Mouse (Mus musculus) MEL (cell line): ENCODE measurements at regions not wholly inside any gene's neighbourhood (a gene's known extent, or its start where the extent isn't known, plus 50 kb on each side); places are given as distances from the start of the nearest gene placed in this dataset.

Source experiments
- DNase-seq: peaks from one replicate; pipeline ENCODE4 v3.0.0; 2011; ENCODE audit warnings: low read depth, low spot score
- H3K27ac ChIP-seq: 2 replicates; pipeline ENCODE4 v1.5.1; 2012; ENCODE audit warnings: low read depth, mild to moderate bottlenecking, control low read depth, low read length, moderate library complexity; ENCODE audit not compliant: control insufficient read depth
- H3K27me3 ChIP-seq, 2 experiments: fragments of 150-350 bp in 1 of 2; sonication (generic) in 1 of 2; 2 replicates each; pipeline ENCODE4 v1.6.1; 2012; ENCODE audit warnings: low read length in 2 of 2, mild to moderate bottlenecking in 2 of 2, improper control_type of control experiment in 1 of 2, moderate library complexity in 1 of 2; ENCODE audit not compliant: insufficient read depth in 2 of 2, control insufficient read depth in 1 of 2
- H3K36me3 ChIP-seq, 2 experiments: 2 replicates each; pipeline ENCODE4 v1.6.1; 2012 to 2014; ENCODE audit warnings: low read length in 2 of 2, improper control_type of control experiment in 1 of 2, inconsistent platforms in 1 of 2, mild to moderate bottlenecking in 1 of 2; ENCODE audit not compliant: insufficient read depth in 2 of 2, control insufficient read depth in 1 of 2
- H3K4me1 ChIP-seq, 2 experiments: fragments of 150-350 bp in 1 of 2; sonication (generic) in 1 of 2; 2 replicates each; pipeline ENCODE4 v1.6.1; 2012; ENCODE audit warnings: low read length in 2 of 2, improper control_type of control experiment in 1 of 2, mild to moderate bottlenecking in 1 of 2; ENCODE audit not compliant: insufficient read depth in 2 of 2, control insufficient read depth in 1 of 2
- H3K4me3 ChIP-seq, 2 experiments: fragments of 150-350 bp in 1 of 2; sonication (generic) in 1 of 2; 2 replicates each; pipeline ENCODE4 v1.5.1; 2012; ENCODE audit warnings: low read depth in 2 of 2, low read length in 2 of 2, mild to moderate bottlenecking in 2 of 2, moderate library complexity in 2 of 2, control low read depth in 1 of 2, improper control_type of control experiment in 1 of 2; ENCODE audit not compliant: control insufficient read depth in 1 of 2, insufficient read depth in 1 of 2
- H3K79me2 ChIP-seq: 2 replicates; pipeline ENCODE4 v1.6.1; 2012; ENCODE audit warnings: mild to moderate bottlenecking, low read length, moderate library complexity; ENCODE audit not compliant: control insufficient read depth, poor library complexity, insufficient read depth
- H3K9ac ChIP-seq: 2 replicates; pipeline ENCODE4 v1.6.1; 2012; ENCODE audit warnings: low read depth, mild to moderate bottlenecking, control low read depth, low read length, moderate library complexity; ENCODE audit not compliant: control insufficient read depth, poor library complexity, severe bottlenecking
- H3K9me3 ChIP-seq: fragments of 150-350 bp; sonication (generic); replicated peaks from 2 replicates; pipeline ENCODE4 v1.6.1; 2012; ENCODE audit warnings: mild to moderate bottlenecking, low read length, improper control_type of control experiment, moderate library complexity; ENCODE audit not compliant: insufficient read depth
- CHD1 ChIP-seq: IDR thresholded peaks from 2 replicates; pipeline ENCODE4 v1.6.1; 2012; ENCODE audit warnings: low read depth, mild to moderate bottlenecking, inconsistent platforms, low read length, improper control_type of control experiment
- CTCF ChIP-seq, 3 experiments: IDR thresholded peaks in 2 of 3; conservative IDR thresholded peaks in 1 of 3; 2 replicates each; pipeline ENCODE4 v1.5.1; 2011 to 2012; ENCODE audit warnings: low read length in 3 of 3, low read depth in 2 of 3, mild to moderate bottlenecking in 2 of 3, improper control_type of control experiment in 1 of 3, inconsistent platforms in 1 of 3, mixed read lengths in 1 of 3, moderate library complexity in 1 of 3; ENCODE audit not compliant: control insufficient read depth in 1 of 3, insufficient read depth in 1 of 3, poor library complexity in 1 of 3, severe bottlenecking in 1 of 3
- ETS1 ChIP-seq: IDR thresholded peaks from 2 replicates; pipeline ENCODE4 v1.6.1; 2012; ENCODE audit warnings: low read depth, mild to moderate bottlenecking, inconsistent platforms, low read length, improper control_type of control experiment, moderate library complexity
- GABPA ChIP-seq: IDR thresholded peaks from 2 replicates; pipeline ENCODE4 v1.6.1; 2012; ENCODE audit warnings: low read depth, mild to moderate bottlenecking, inconsistent platforms, low read length, improper control_type of control experiment, moderate library complexity
- GATA1 ChIP-seq: IDR thresholded peaks from 2 replicates; pipeline ENCODE4 v1.6.1; 2011; ENCODE audit warnings: low read depth, low read length, improper control_type of control experiment
- HCFC1 ChIP-seq: IDR thresholded peaks from 2 replicates; pipeline ENCODE4 v1.6.1; 2012; ENCODE audit warnings: low read depth, mild to moderate bottlenecking, inconsistent platforms, low read length, improper control_type of control experiment, moderate library complexity
- JUND ChIP-seq: IDR thresholded peaks from 2 replicates; pipeline ENCODE4 v1.6.1; 2011; ENCODE audit warnings: low read depth, mild to moderate bottlenecking, improper control_type of control experiment, low read length
- KAT2A ChIP-seq: conservative IDR thresholded peaks from 2 replicates; pipeline ENCODE4 v1.6.1; 2012; ENCODE audit warnings: low read depth, low read length, improper control_type of control experiment, inconsistent platforms
- MAFK ChIP-seq: IDR thresholded peaks from 2 replicates; pipeline ENCODE4 v1.6.1; 2011; ENCODE audit warnings: low read depth, mild to moderate bottlenecking, low read length, improper control_type of control experiment, borderline replicate concordance
- MAX ChIP-seq: IDR thresholded peaks from 2 replicates; pipeline ENCODE4 v1.6.1; 2011; ENCODE audit warnings: low read length, improper control_type of control experiment
- MAZ ChIP-seq: IDR thresholded peaks from 2 replicates; pipeline ENCODE4 v1.6.1; 2012; ENCODE audit warnings: low read depth, mild to moderate bottlenecking, inconsistent platforms, low read length, improper control_type of control experiment
- MXI1 ChIP-seq: IDR thresholded peaks from 2 replicates; pipeline ENCODE4 v1.6.1; 2011; ENCODE audit warnings: mild to moderate bottlenecking, low read depth, low read length, improper control_type of control experiment
- MYB ChIP-seq: IDR thresholded peaks from 2 replicates; pipeline ENCODE4 v1.6.1; 2011; ENCODE audit warnings: mild to moderate bottlenecking, low read depth, low read length, improper control_type of control experiment
- MYC ChIP-seq: IDR thresholded peaks from 2 replicates; pipeline ENCODE4 v1.6.1; 2011; ENCODE audit warnings: low read depth, mild to moderate bottlenecking, low read length, improper control_type of control experiment, moderate library complexity
- NRF1 ChIP-seq: IDR thresholded peaks from 2 replicates; pipeline ENCODE4 v1.6.1; 2014; ENCODE audit warnings: low read depth, mild to moderate bottlenecking, inconsistent platforms, low read length, improper control_type of control experiment, moderate library complexity; ENCODE audit not compliant: poor library complexity, insufficient read depth, severe bottlenecking
- POLR2A ChIP-seq, 2 experiments: IDR thresholded peaks; 2 replicates each; pipeline ENCODE4 v1.6.1; 2011 to 2012; ENCODE audit warnings: low read length in 2 of 2, mild to moderate bottlenecking in 2 of 2, control low read depth in 1 of 2, improper control_type of control experiment in 1 of 2, low read depth in 1 of 2, moderate library complexity in 1 of 2; ENCODE audit not compliant: control insufficient read depth in 1 of 2, insufficient read depth in 1 of 2, poor library complexity in 1 of 2
- POLR2AphosphoS2 ChIP-seq: IDR thresholded peaks from 2 replicates; pipeline ENCODE4 v1.6.1; 2011; ENCODE audit warnings: low read length, improper control_type of control experiment
- POLR2AphosphoS5 ChIP-seq: IDR thresholded peaks from 2 replicates; pipeline ENCODE4 v1.6.1; 2012; ENCODE audit warnings: low read depth, borderline replicate concordance, mild to moderate bottlenecking, inconsistent platforms, low read length, moderate library complexity, mixed read lengths
- RCOR1 ChIP-seq: IDR thresholded peaks from 2 replicates; pipeline ENCODE4 v1.6.1; 2012; ENCODE audit warnings: low read depth, mild to moderate bottlenecking, inconsistent platforms, low read length, improper control_type of control experiment
- TBP ChIP-seq: IDR thresholded peaks from 2 replicates; pipeline ENCODE4 v1.8.0; 2011; ENCODE audit warnings: low read depth, low read length, improper control_type of control experiment
- USF2 ChIP-seq, 2 experiments: IDR thresholded peaks; 2 replicates each; pipeline ENCODE4 v1.6.1; 2011 to 2012; ENCODE audit warnings: improper control_type of control experiment in 2 of 2, low read length in 2 of 2, borderline replicate concordance in 1 of 2, inconsistent platforms in 1 of 2, low read depth in 1 of 2, mild to moderate bottlenecking in 1 of 2; ENCODE audit not compliant: insufficient read depth in 1 of 2
- ZKSCAN1 ChIP-seq: IDR thresholded peaks from 2 replicates; pipeline ENCODE4 v1.6.1; 2012; ENCODE audit warnings: low read depth, mild to moderate bottlenecking, inconsistent platforms, low read length, improper control_type of control experiment, moderate library complexity
- ZMIZ1 ChIP-seq: IDR thresholded peaks from 2 replicates; pipeline ENCODE4 v1.6.1; 2012; ENCODE audit warnings: low read depth, mild to moderate bottlenecking, inconsistent platforms, low read length, improper control_type of control experiment, moderate library complexity

DNA sequence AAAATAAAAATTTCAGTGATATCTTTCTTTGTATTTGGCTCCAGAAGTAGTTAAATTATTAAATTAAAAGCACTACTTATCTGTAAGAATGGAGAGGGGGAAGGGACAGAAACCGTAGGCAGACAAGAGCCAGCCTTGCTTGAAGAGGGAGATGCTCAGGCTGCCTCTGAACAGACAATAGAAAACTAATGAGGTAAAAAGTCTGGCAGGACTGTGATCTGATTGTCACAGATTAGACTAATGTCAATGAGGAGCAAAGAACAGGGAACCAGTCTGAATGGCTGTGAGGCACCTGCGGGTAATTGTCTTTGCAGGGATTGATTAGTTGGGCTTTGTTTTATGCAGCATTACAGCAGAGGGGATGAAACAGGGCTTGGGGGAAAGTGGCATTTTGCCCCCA is 362.3 kb upstream of the Fam92a start:
- Histone ChIP-seq H3K9me3 (no peaks in the 10 kb centered on the region), H3K79me2 (no peaks in the 10 kb centered on the region)
- TF ChIP-seq HCFC1 = no peak
- TF ChIP-seq ZKSCAN1 = no peak
- no peak for TF ChIP-seq MXI1
- TF ChIP-seq MAZ = no peak
- TF ChIP-seq ZMIZ1 = no peak
- no peak for TF ChIP-seq GATA1
- TF ChIP-seq MAFK = no peak
- TF ChIP-seq JUND = no peak
- no peak for TF ChIP-seq MYC
- TF ChIP-seq MYB = no peak
- no peak for TF ChIP-seq NRF1

DNA sequence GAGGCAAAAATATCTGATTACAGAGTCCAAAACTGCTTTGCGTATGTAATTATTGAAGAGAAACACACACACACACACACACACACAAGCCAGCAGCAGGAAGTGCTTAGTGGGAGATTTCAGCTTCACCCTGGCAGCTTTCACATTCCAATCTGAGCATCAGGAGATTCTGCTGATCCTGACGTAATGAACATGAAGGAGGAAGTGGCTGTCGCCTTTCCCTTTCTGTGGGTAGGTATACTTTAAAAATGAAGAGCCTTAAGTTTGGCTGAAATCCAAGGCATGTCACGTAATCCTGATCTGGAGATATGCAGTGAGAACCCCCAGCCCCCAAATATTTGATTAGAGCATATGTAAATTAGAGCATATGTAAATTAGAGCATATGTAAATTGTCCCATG is 361.1 kb upstream of the Fam92a start:
- Histone ChIP-seq H3K9ac (no peak overlapping the region), H3K4me3 (no peak overlapping the region), H3K27ac (no peak overlapping the region), H3K36me3 (no peaks in the 10 kb centered on the region), H3K4me1 (no peaks in the 10 kb centered on the region), H3K9me3 (no peaks in the 10 kb centered on the region), H3K79me2 (no peaks in the 10 kb centered on the region), H3K27me3 (no peaks in the 10 kb centered on the region)
- no peak for TF ChIP-seq KAT2A
- TF ChIP-seq RCOR1 = no peak
- TF ChIP-seq POLR2AphosphoS5 = no peak
- TF ChIP-seq POLR2AphosphoS2 = no peak
- no peak for TF ChIP-seq USF2 (IDR thresholded peaks at IDR 0.05; ENCODE audit: borderline replicate concordance in 1 of 2, insufficient read depth in 1 of 2, low read depth in 1 of 2, low read length in 2 of 2)
- no peak for TF ChIP-seq ETS1
- no peak for TF ChIP-seq GABPA
- no peak for TF ChIP-seq CTCF (IDR thresholded peaks at IDR 0.05 in 2 of 3, conservative IDR thresholded peaks at IDR 0.05 in 1 of 3; ENCODE audit: control insufficient read depth in 1 of 3, insufficient read depth in 1 of 3, low read depth in 2 of 3, low read length in 3 of 3, poor library complexity in 1 of 3, severe bottlenecking in 1 of 3)
- TF ChIP-seq TBP = no peak
- no peak for TF ChIP-seq MAX
- no peak for TF ChIP-seq ZMIZ1
- no peak for TF ChIP-seq POLR2A (IDR thresholded peaks at IDR 0.05; ENCODE audit: control insufficient read depth in 1 of 2, insufficient read depth in 1 of 2, low read depth in 1 of 2, low read length in 2 of 2, poor library complexity in 1 of 2)
- TF ChIP-seq CHD1 = no peak
- TF ChIP-seq MAFK = no peak
- no peak for DNase-seq

More for the DNA sequence above, 362.3 kb upstream of the Fam92a start:
- H3K27ac ChIP-seq = no peak overlapping the region
- no peaks in the 10 kb centered on the region for H3K4me1 ChIP-seq
- no peak overlapping the region for H3K4me3 ChIP-seq
- no peaks in the 10 kb centered on the region for H3K27me3 ChIP-seq
- no peak overlapping the region for H3K9ac ChIP-seq
- DNase-seq = no peak
- H3K36me3 ChIP-seq = no peaks in the 10 kb centered on the region
